Mouse (Mus musculus) mammary gland, adult 2 months (tissue): ENCODE measurements around the gene Nol7. TPM values are rescaled to one million over a fixed set of nuclear protein-coding genes. Genes with fewer than 3 reads are reported as not detected.

Experiments
- polyA plus RNA-seq: library from polyadenylated mRNA; depleted of rRNA; stranded (reverse); fragments of >200 nt; gene quantifications from 2 replicates; pipeline ENCODE4 v1.2.3, GENCODE M21; 2012; ENCODE audit warnings: low replicate concordance; rRNA removed

Gene Nol7
- polyA plus RNA-seq = 25.2 and 59.5 TPM in 2 replicates

DNA sequence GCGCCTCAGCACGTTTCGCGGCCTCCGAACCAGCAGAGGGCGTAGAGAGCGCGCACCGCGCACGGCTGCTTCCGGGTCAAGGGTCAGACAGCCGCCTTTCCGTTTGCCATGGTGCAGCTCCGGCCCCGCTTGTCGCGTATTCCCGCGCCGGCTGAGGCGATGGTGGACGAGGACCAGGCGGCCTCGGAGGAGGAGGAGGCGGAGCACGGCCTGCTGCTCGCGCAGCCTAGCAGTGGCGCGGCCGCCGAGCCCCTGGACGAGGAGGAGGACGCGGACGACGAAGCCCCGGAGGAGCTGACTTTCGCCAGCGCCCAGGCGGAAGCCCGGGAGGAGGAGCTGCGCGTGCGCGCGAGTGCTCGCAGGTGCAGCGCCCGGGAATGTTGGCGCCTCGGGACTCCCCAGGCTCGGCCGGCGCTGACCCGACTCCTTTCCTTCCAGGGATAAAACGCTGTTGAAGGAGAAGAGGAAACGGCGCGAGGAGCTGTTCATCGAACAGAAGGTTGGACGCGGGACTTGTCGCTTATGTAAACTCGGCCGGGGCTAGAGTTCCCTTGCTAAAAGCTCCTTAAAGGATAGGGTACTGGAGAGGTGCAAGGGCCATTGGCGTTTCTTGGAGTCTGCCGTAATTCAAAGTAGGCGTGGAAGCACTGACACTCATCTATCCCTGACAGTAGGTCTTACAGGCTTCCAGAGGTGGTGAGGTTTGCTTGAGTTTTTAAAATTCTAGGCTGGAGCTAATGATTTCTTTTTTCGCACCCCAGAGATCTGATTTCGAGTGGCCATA lies at the start of gene Nol7:
TSS of gene Nol7 (plus strand) at position 94 of the 784 bp plus-strand sequence.

DNA sequence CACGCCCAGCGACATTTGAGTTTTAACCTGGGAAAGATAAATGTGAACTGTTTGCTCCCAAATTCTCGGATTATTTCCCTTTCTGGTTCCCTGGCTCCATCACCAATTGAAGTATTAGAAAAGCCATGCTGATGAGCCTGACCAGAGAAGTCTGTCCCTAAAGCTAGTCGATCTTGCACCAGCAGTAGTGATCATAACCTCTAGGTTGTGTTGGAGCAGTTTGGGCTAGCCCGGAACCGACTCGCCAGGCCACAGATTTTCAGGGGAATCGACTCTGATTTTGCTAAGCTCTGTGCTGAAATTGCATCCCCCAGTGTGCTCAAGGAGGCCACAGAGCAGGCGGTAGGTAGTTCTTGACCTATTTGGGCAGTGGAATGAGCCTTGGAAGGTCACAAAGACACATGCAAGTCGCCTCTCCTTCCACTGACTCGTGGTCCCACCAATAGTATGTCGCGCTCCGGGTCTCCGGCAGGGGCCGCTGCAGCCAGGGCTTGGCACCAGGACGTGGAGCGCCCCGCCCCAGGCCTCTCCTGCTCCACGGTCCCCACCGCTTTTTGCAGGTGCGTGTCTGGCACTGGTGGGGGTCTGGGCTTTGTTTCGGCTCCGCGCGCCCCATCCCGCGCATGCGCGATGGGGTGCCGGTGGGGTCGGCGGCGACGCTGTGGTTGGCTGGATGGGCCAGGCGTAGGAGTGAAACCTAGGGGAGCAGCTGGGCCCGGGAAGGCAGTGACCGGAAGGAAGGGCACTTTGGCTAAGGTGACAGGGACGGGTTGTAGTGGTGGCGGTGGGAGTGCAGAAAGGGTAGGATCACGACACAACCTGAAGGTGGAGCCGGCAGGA lies 33.0 kb upstream of the Nol7 start, which contains the start of gene Sirt5:
TSS of gene Sirt5 (plus strand) at position 512 of the 840 bp plus-strand sequence.

Other genes with a start within 250 kb of the Nol7 start
- 13.2 and 28.7 TPM in 2 replicates for gene Tbc1d7, start 226.9 kb upstream of the Nol7 start, polyA plus RNA-seq
- 5.4 and 6.7 TPM in 2 replicates for gene Gfod1, start 94.2 kb upstream of the Nol7 start, polyA plus RNA-seq
- 7.5 and 7.7 TPM in 2 replicates for gene Sirt5, start 32.9 kb upstream of the Nol7 start, polyA plus RNA-seq
- gene Ranbp9, start 82.9 kb downstream of the Nol7 start, polyA plus RNA-seq = 19.6 and 26.7 TPM in 2 replicates
- 47.8 and 61.1 TPM in 2 replicates for gene Mcur1, start 161.8 kb downstream of the Nol7 start, polyA plus RNA-seq
- 0.31 and 0.53 TPM in 2 replicates for gene Rnf182, start 217.3 kb downstream of the Nol7 start, polyA plus RNA-seq